Mouse (Mus musculus) hindbrain, postnatal 0 days (tissue): ENCODE data around the gene Papln. TPM values are rescaled to one million over a fixed set of nuclear protein-coding genes. Genes with fewer than 3 reads are reported as not detected.

Experiments used
- ATAC-seq: fragments of 200-750 bp; cut with Nextera tagmentation; 2 replicates; pipeline ENCODE4 v1.8.0; 2017; ENCODE audit warnings: mild to moderate bottlenecking, moderate TSS enrichment, moderate library complexity
- DNase-seq: peaks from one replicate; pipeline ENCODE4 v3.0.0-alpha.2; 2015; ENCODE audit warnings: low spot score
- H3K27ac ChIP-seq: fragments of 300-500 bp; sonication (generic); 2 replicates; pipeline ENCODE4 v1.5.1; 2014; ENCODE audit warnings: mild to moderate bottlenecking
- H3K27me3 ChIP-seq: fragments of 300-500 bp; sonication (generic); 2 replicates; pipeline ENCODE4 v1.6.1; 2014; ENCODE audit warnings: low read length, mixed read lengths; ENCODE audit not compliant: insufficient read depth
- H3K36me3 ChIP-seq: fragments of 300-500 bp; sonication (generic); 2 replicates; pipeline ENCODE4 v1.6.1; 2014; ENCODE audit warnings: low read length, mixed read lengths; ENCODE audit not compliant: insufficient read depth
- H3K4me1 ChIP-seq: fragments of 300-500 bp; sonication (generic); 2 replicates; pipeline ENCODE4 v1.6.1; 2014; ENCODE audit warnings: antibody characterized with exemption, low read length, mixed read lengths; ENCODE audit not compliant: insufficient read depth
- H3K4me2 ChIP-seq: fragments of 300-500 bp; sonication (generic); 2 replicates; pipeline ENCODE4 v1.6.1; 2014; ENCODE audit warnings: low read depth, mild to moderate bottlenecking, low read length, moderate library complexity, mixed read lengths
- H3K4me3 ChIP-seq: fragments of 300-500 bp; sonication (generic); 2 replicates; pipeline ENCODE4 v1.5.1; 2014; ENCODE audit warnings: low read length
- H3K9ac ChIP-seq: fragments of 300-500 bp; sonication (generic); replicated peaks from 2 replicates; pipeline ENCODE4 v1.6.1; 2014; ENCODE audit warnings: mild to moderate bottlenecking, low read length, moderate library complexity, mixed read lengths
- H3K9me3 ChIP-seq: fragments of 300-500 bp; sonication (generic); 2 replicates; pipeline ENCODE4 v1.6.1; 2016; ENCODE audit warnings: low read length, mixed read lengths
- CTCF ChIP-seq: IDR thresholded peaks from 2 replicates; pipeline ENCODE4 v1.5.1; 2016; ENCODE audit warnings: antibody characterized with exemption, control low read depth, low read depth
- WGBS: fragments of 180-500 bp; shearing (Covaris S2); extraction: QIAGEN DNeasy Blood & Tissue Kit; methylation state at CpG from one replicate; pipeline ENCODE4 v1.1.7; 2014; 5-methylcytosine and 5-hydroxymethylcytosine counted together
- polyA plus RNA-seq: library from polyadenylated mRNA; unstranded; fragments of >200 nt; fragmentation: Nextera tagmentation; extraction: Ambion mirVana; gene quantifications from 2 replicates; pipeline ENCODE4 v1.2.1, GENCODE M21; 2015
- total RNA-seq: library from RNA; depleted of rRNA; stranded (reverse); fragments of >200 nt; gene quantifications from 2 replicates; pipeline ENCODE4 v1.2.3, GENCODE M21; 2014

The Papln gene
- total and polyA plus RNA-seq, 2 experiments from 2014 or later: 0.44 to 3.0 TPM

- no peak for DNase-seq
- Histone ChIP-seq H3K9me3 (no peaks in the 10 kb centered on the region), H3K4me2 (peak overlapping the region; percentile 59), H3K9ac (no peak overlapping the region), H3K4me1 (0 out of 2 replicates have a peak, but pooled peaks cover 9% of the 10 kb centered on the region), H3K4me3 (peak overlapping the region; percentile 24; the same call in 1 of the 2 replicates), H3K36me3 (no peaks in the 10 kb centered on the region), H3K27ac (no peak overlapping the region), H3K27me3 (no peaks in the 10 kb centered on the region)
- 79% methylated on average over 10 of the region's 10 CpGs for WGBS
- TF ChIP-seq CTCF: no peak
- ATAC-seq: no peak
Observed at GRCm38 (mm10) chr12:83764519-83764918, 1.1 kb downstream of the Papln start.

GRCm38 (mm10) chr12:83765965-83766603 is 2.6 kb downstream of the Papln start:
- TF ChIP-seq CTCF: no peak
- Histone ChIP-seq H3K9me3 (no peaks in the 10 kb centered on the region), H3K4me3 (no peak overlapping the region), H3K4me1 (peaks cover 9% of the 10 kb centered on the region; the same call in 1 of the 2 replicates), H3K36me3 (no peaks in the 10 kb centered on the region), H3K9ac (no peak overlapping the region), H3K4me2 (no peak overlapping the region), H3K27ac (no peak overlapping the region), H3K27me3 (no peaks in the 10 kb centered on the region)
- no peak for DNase-seq
- ATAC-seq: no peak
- 75% methylated on average over 13 of the region's 13 CpGs for WGBS

GRCm38 (mm10) chr12:83767833-83768232 is 4.4 kb downstream of the Papln start:
- WGBS: 64% methylated on average over 9 of the region's 9 CpGs
- Histone ChIP-seq H3K4me1 (peaks cover 9% of the 10 kb centered on the region; the same call in 1 of the 2 replicates), H3K27me3 (no peaks in the 10 kb centered on the region), H3K9me3 (no peaks in the 10 kb centered on the region), H3K9ac (no peak overlapping the region), H3K27ac (no peak overlapping the region), H3K4me2 (no peak overlapping the region), H3K4me3 (no peak overlapping the region), H3K36me3 (no peaks in the 10 kb centered on the region)
- ATAC-seq (no peak), DNase-seq (no peak)
- no peak for TF ChIP-seq CTCF

GRCm38 (mm10) chr12:83768235-83768899 is 4.9 kb downstream of the Papln start:
- no peak overlapping the region for H3K4me3 ChIP-seq
- peaks cover 7% of the 10 kb centered on the region; the same call in 1 of the 2 replicates for H3K4me1 ChIP-seq
- H3K27me3 ChIP-seq: no peaks in the 10 kb centered on the region
- 83% methylated on average over 14 of the region's 14 CpGs for WGBS
- TF ChIP-seq CTCF: no peak
- H3K9me3 ChIP-seq: no peaks in the 10 kb centered on the region
- DNase-seq: no peak
- no peak overlapping the region for H3K27ac ChIP-seq
- no peak for ATAC-seq
- no peaks in the 10 kb centered on the region for H3K36me3 ChIP-seq
- no peak overlapping the region for H3K9ac ChIP-seq
- no peak overlapping the region for H3K4me2 ChIP-seq

- Histone ChIP-seq H3K27ac (peak overlapping the region; percentile 4; the same call in 1 of the 2 replicates), H3K27me3 (no peaks in the 10 kb centered on the region), H3K4me1 (no peaks in the 10 kb centered on the region; the same call in 1 of the 2 replicates), H3K9me3 (no peaks in the 10 kb centered on the region), H3K9ac (no peak overlapping the region), H3K36me3 (no peaks in the 10 kb centered on the region), H3K4me2 (peak overlapping the region; percentile 48), H3K4me3 (no peak overlapping the region)
- DNase-seq (peak; percentile 85), ATAC-seq (peak; percentile 65)
- 4% methylated on average over 25 of the region's 25 CpGs for WGBS
- peak; percentile 79 for TF ChIP-seq CTCF
Observed at GRCm38 (mm10) chr12:83770418-83771256, 7.2 kb downstream of the Papln start.

- WGBS: 52% methylated on average over 12 of the region's 12 CpGs
- TF ChIP-seq CTCF: no peak
- Histone ChIP-seq H3K27me3 (no peaks in the 10 kb centered on the region), H3K36me3 (no peaks in the 10 kb centered on the region), H3K4me3 (no peak overlapping the region), H3K27ac (no peak overlapping the region), H3K9ac (no peak overlapping the region), H3K4me2 (no peak overlapping the region), H3K4me1 (no peaks in the 10 kb centered on the region), H3K9me3 (no peaks in the 10 kb centered on the region)
- no peak for DNase-seq
- no peak for ATAC-seq
Observed at GRCm38 (mm10) chr12:83775621-83776020, 12.2 kb downstream of the Papln start.
